Mouse (Mus musculus): ENCODE measurements around the gene Rnd2. TPM values are rescaled to one million over a fixed set of nuclear protein-coding genes. Genes with fewer than 3 reads are reported as not detected.
"Not testable (repeated sequence)": the region's sequence is repeated elsewhere in the genome, so short reads cannot be mapped to it uniquely, and the experiment has no call there.

Gene Rnd2
- polyA plus RNA-seq, 1 experiment from 2014 or later = 26.4 TPM

DNA sequence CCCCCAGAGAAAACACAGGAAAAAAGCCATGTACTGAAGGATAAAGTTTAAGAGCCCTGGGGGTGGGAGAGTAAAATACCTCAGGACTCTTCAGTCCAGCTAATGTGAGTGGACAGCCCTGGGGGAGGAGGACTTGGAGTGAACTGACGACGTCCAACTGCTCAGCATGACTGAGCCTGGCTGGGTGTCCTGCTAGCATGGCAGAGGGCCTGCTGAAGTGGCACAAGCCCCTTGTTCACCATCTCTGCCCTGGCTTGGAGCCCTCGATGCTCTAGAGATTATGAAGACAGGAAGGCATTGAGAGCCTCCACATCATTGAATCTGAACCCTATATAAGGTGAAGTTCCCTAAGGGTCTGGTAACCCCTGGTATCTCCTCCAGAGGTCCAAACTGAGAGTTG lies 7.1 kb downstream of the Rnd2 start:
- Histone ChIP-seq H3K9me3 (no peaks in the 10 kb centered on the region), H3K9ac (0 out of 2 replicates have a peak overlapping the region, but pooled peaks have one; percentile 19), H3K4me3 (no peak overlapping the region), H3K4me2 (no peak overlapping the region), H3K4me1 (peaks cover 43% of the 10 kb centered on the region), H3K27me3 (replicated peaks) (no peaks in the 10 kb centered on the region), H3K27ac (replicated peaks) (no peak overlapping the region), H3K36me3 (0 out of 2 replicates have a peak, but pooled peaks cover 6% of the 10 kb centered on the region)
- ATAC-seq (ENCODE audit: extremely low read depth, insufficient number of reproducible peaks, low FRiP score, low TSS enrichment) = no peak
- 46% methylated on average over 3 of the region's 3 CpGs for WGBS

DNA sequence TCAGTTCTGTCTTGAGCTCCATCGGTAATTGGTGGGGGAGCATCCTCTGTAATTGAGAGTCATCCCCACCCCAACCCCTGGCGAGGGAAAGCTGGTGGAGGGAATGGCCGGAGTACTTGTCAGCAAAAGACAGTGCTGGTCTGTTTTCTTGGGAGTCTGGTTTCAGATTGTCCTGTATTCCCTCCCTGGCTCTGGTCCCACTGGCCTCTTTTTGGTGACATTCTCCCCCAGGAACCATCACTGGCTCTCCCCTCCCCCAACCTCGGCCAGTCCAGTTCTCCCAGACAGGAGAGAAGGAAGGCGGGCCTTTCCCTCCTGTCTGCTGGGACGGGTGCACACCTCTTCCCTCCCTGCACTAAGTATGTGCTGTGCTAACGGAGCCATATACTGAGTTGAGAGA lies 7.5 kb downstream of the Rnd2 start:
- Histone ChIP-seq H3K4me1 (peaks cover 39% of the 10 kb centered on the region), H3K27ac (replicated peaks) (no peak overlapping the region), H3K36me3 (0 out of 2 replicates have a peak, but pooled peaks cover 6% of the 10 kb centered on the region), H3K4me2 (no peak overlapping the region), H3K9ac (no peak overlapping the region), H3K4me3 (no peak overlapping the region), H3K9me3 (no peaks in the 10 kb centered on the region), H3K27me3 (replicated peaks) (no peaks in the 10 kb centered on the region)
- ATAC-seq (ENCODE audit: extremely low read depth, insufficient number of reproducible peaks, low FRiP score, low TSS enrichment) = no peak
- 45% methylated on average over 7 of the region's 7 CpGs for WGBS

- H3K27me3 ChIP-seq (replicated peaks); H3K9ac ChIP-seq; H3K4me2 ChIP-seq; ATAC-seq (ENCODE audit: extremely low read depth, insufficient number of reproducible peaks, low FRiP score, low TSS enrichment); H3K27ac ChIP-seq (replicated peaks); H3K9me3 ChIP-seq; H3K36me3 ChIP-seq; H3K4me3 ChIP-seq: not testable (repeated sequence)
- H3K4me1 ChIP-seq = peaks cover 33% of the 10 kb centered on the region
- WGBS = 72% methylated on average over 1 of the region's 1 CpGs
Measured at GRCm38 (mm10) chr11:101473686-101474085, 8.9 kb downstream of the Rnd2 start.

DNA sequence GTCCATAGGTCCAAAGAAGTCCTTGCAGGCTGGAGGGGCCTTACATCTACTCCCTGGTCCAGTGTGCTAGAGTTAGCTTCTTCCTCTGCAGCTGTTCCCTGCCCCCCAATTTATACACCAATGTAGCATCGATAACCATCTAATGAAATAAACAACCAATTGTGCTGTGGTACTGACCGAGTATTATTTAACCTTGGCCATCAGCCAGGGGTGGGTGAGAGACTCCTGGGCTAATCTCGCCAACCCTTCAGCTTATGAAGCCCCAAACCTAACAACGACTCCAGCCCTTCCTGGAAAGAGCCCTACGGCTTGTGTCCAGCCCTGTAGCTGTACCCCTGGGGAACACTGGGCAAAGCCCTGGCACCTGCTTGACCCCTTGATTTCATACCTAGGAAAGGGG lies 9.5 kb downstream of the Rnd2 start:
- Histone ChIP-seq H3K4me2 (no peak overlapping the region), H3K9ac (no peak overlapping the region), H3K27ac (replicated peaks) (no peak overlapping the region), H3K36me3 (0 out of 2 replicates have a peak, but pooled peaks cover 6% of the 10 kb centered on the region), H3K4me1 (peaks cover 33% of the 10 kb centered on the region), H3K27me3 (replicated peaks) (no peaks in the 10 kb centered on the region), H3K4me3 (no peak overlapping the region), H3K9me3 (no peaks in the 10 kb centered on the region)
- 56% methylated on average over 5 of the region's 5 CpGs for WGBS
- no peak for ATAC-seq (ENCODE audit: extremely low read depth, insufficient number of reproducible peaks, low FRiP score, low TSS enrichment)

DNA sequence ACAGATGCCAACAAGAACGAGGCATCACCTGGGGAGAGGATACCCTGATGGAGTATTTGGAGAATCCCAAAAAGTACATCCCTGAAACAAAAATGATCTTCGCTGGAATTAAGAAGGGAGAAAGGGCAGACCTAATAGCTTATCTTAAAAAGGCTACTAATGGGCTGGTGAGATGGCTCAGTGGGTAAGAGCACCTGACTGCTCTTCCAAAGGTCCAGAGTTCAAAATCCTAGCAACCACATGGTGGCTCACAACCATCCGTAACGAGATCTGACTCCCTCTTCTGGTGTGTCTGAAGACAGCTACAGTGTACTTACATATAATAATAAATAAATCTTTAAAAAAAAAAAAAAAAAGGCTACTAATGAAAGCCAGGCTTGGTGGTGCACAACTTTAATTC lies 11.6 kb downstream of the Rnd2 start:
- not testable (repeated sequence) for H3K9me3 ChIP-seq; H3K4me2 ChIP-seq; ATAC-seq (ENCODE audit: extremely low read depth, insufficient number of reproducible peaks, low FRiP score, low TSS enrichment); H3K4me3 ChIP-seq; H3K27me3 ChIP-seq (replicated peaks); H3K9ac ChIP-seq; H3K36me3 ChIP-seq; H3K27ac ChIP-seq (replicated peaks)
- H3K4me1 ChIP-seq = peaks cover 47% of the 10 kb centered on the region
- 83% methylated on average over 4 of the region's 4 CpGs for WGBS

- ATAC-seq (ENCODE audit: extremely low read depth, insufficient number of reproducible peaks, low FRiP score, low TSS enrichment) = no peak
- WGBS = 51% methylated on average over 4 of the region's 4 CpGs
- Histone ChIP-seq H3K4me1 (peaks cover 46% of the 10 kb centered on the region), H3K36me3 (no peaks in the 10 kb centered on the region), H3K27me3 (replicated peaks) (no peaks in the 10 kb centered on the region), H3K4me3 (no peak overlapping the region), H3K9ac (no peak overlapping the region), H3K9me3 (no peaks in the 10 kb centered on the region), H3K4me2 (no peak overlapping the region), H3K27ac (replicated peaks) (no peak overlapping the region)
Measured at GRCm38 (mm10) chr11:101477194-101477551, 12.4 kb downstream of the Rnd2 start.

DNA sequence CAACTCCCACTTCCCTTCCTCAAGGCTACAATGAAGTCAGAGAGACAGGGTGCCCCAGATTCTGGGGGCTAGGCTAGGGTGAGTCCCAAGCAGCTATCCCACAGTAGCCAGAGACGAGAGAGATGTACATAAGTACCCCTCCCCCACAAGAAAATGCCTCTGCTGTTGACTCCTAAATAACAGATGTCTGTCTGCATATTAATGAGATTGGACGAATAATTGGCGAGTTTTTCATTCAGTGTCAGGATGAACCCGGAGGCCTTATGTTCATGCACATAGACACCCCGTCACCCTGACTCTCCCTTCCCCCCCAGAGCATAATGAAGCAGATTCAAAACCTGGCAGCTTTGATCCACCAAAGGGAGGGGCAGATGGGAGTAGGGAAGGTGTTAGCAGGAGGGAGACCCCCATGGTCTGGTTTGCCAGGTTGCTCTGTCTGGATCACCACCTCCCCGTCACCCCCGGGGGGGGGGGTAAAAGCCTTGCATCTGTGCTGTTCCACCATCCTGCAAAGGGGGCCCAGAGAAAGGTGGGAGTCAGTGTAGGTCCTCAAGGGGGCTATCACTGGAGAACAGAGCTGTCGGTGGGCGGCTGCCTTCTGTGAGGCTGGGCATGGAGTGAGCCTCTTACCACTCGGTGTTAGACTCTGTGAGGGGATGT lies 12.9 kb downstream of the Rnd2 start:
- Histone ChIP-seq H3K27me3 (replicated peaks) (no peaks in the 10 kb centered on the region), H3K4me2 (no peak overlapping the region), H3K27ac (replicated peaks) (no peak overlapping the region), H3K9ac (no peak overlapping the region), H3K4me1 (peaks cover 41% of the 10 kb centered on the region), H3K36me3 (no peaks in the 10 kb centered on the region), H3K4me3 (no peak overlapping the region), H3K9me3 (no peaks in the 10 kb centered on the region)
- WGBS = 63% methylated on average over 10 of the region's 10 CpGs
- no peak for ATAC-seq (ENCODE audit: extremely low read depth, insufficient number of reproducible peaks, low FRiP score, low TSS enrichment)

DNA sequence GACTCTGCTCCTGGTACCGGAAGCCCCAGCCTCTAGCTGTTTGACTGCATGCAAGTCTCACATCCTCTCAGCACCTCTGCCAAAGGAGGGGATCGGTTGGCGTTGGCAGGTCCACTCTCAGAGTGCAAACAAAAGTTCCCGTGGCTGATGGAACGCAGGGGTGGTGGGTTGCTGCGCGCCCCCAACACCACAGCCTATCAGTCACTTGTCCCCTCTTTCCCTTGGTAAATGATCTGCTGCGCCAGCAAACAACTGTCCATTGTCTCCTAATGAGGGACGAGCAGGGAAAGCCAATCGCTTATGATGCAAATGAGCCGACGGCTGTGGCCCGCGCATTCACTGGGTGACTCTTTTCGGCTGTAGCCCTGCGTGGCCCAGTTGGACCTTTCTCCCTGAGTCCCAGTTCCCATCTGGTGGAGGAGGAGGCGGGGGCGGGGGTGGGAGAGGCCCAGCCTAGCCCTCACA lies 14.4 kb downstream of the Rnd2 start:
- H3K27me3 ChIP-seq (replicated peaks) = no peaks in the 10 kb centered on the region
- H3K27ac ChIP-seq (replicated peaks) = no peak overlapping the region; the same call in 1 of the 2 replicates
- no peaks in the 10 kb centered on the region for H3K9me3 ChIP-seq
- WGBS = 8% methylated on average over 18 of the region's 18 CpGs
- H3K9ac ChIP-seq = peak overlapping the region; percentile 65
- H3K36me3 ChIP-seq = no peaks in the 10 kb centered on the region
- peak overlapping the region; percentile 18 for H3K4me3 ChIP-seq
- H3K4me2 ChIP-seq = peak overlapping the region; percentile 59
- H3K4me1 ChIP-seq = peaks cover 36% of the 10 kb centered on the region
- ATAC-seq (ENCODE audit: extremely low read depth, insufficient number of reproducible peaks, low FRiP score, low TSS enrichment) = no peak

DNA sequence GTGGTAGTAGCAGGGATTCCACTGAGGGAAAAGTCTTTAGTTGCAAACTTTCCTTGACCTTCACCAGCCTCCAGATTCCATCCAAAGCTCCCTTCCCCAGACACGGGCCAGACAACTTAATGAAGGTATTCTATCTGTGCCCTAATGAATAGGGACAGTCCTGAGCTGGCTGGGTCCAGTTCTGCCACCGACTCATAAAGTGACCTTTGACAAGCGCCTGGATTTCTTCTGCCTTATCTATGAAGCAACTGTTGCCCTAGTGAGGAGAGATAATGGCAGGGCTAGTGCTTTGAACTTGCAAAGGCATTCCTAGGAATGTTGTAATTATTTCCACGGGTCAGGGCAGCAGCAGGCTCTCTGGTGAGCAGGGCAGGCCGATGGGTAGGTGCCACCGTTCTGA lies 16.1 kb downstream of the Rnd2 start:
- Histone ChIP-seq H3K27me3 (replicated peaks) (no peaks in the 10 kb centered on the region), H3K36me3 (no peaks in the 10 kb centered on the region), H3K4me3 (no peak overlapping the region), H3K9me3 (no peaks in the 10 kb centered on the region), H3K9ac (no peak overlapping the region), H3K4me2 (peak overlapping the region; percentile 24), H3K4me1 (peaks cover 47% of the 10 kb centered on the region), H3K27ac (replicated peaks) (peak overlapping the region; percentile 81)
- ATAC-seq (ENCODE audit: extremely low read depth, insufficient number of reproducible peaks, low FRiP score, low TSS enrichment) = no peak
- 5% methylated on average over 6 of the region's 6 CpGs for WGBS

GRCm38 (mm10) chr11:101483804-101484203 lies 19.0 kb downstream of the Rnd2 start:
- Histone ChIP-seq H3K4me1 (peaks cover 52% of the 10 kb centered on the region), H3K27me3 (replicated peaks) (no peaks in the 10 kb centered on the region), H3K36me3 (peaks cover 19% of the 10 kb centered on the region), H3K27ac (replicated peaks) (no peak overlapping the region), H3K4me2 (no peak overlapping the region), H3K9me3 (no peaks in the 10 kb centered on the region), H3K9ac (no peak overlapping the region), H3K4me3 (no peak overlapping the region)
- no peak for ATAC-seq (ENCODE audit: extremely low read depth, insufficient number of reproducible peaks, low FRiP score, low TSS enrichment)
- WGBS = 41% methylated on average over 3 of the region's 3 CpGs

DNA sequence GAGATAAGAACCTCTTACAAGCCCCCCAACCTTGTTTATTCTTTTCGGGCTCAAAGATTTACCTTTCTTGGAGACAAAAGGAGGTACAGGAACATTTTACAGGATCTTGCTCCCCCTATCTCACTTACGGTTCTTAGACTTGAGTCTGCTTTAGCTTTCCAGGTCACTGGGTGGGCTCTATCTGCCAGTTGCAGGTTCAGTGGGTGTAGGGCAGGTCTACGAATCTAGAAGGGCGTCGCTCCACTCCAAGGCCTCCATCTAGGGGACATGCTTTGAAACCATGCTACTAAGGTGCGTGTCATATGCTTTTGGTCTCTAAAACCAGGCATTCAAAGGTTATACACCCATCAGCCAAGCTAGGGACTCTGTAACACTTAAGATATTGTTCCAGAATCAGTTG lies 19.4 kb downstream of the Rnd2 start:
- Histone ChIP-seq H3K4me1 (peaks cover 48% of the 10 kb centered on the region), H3K9ac (no peak overlapping the region), H3K27ac (replicated peaks) (no peak overlapping the region), H3K4me2 (no peak overlapping the region), H3K9me3 (no peaks in the 10 kb centered on the region), H3K36me3 (peaks cover 23% of the 10 kb centered on the region), H3K4me3 (no peak overlapping the region), H3K27me3 (replicated peaks) (no peaks in the 10 kb centered on the region)
- ATAC-seq (ENCODE audit: extremely low read depth, insufficient number of reproducible peaks, low FRiP score, low TSS enrichment) = no peak
- 67% methylated on average over 6 of the region's 6 CpGs for WGBS

DNA sequence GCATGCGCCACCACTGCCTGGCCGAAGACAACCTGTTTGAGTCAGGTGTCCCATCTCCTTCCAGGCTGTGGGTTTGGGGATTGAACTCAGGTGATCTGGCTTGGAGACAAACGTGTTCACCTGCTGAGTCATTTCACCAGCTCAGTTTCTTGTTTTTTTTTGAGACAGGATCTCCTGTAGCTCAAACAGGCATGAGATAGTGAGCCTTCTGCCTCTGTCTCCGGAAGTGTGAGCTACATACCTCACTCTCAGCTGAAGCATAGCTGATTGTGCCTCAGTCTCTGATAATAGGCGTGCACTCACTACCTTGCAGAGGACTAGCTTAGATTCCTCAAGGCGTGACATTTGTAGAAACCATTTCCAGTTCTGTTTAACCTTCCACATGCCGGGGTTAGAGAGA lies 20.0 kb downstream of the Rnd2 start:
- peaks cover 42% of the 10 kb centered on the region for H3K4me1 ChIP-seq
- H3K4me3 ChIP-seq = no peak overlapping the region
- no peaks in the 10 kb centered on the region for H3K27me3 ChIP-seq (replicated peaks)
- H3K27ac ChIP-seq (replicated peaks) = peak overlapping the region; percentile 66
- 56% methylated on average over 7 of the region's 7 CpGs for WGBS
- no peak for ATAC-seq (ENCODE audit: extremely low read depth, insufficient number of reproducible peaks, low FRiP score, low TSS enrichment)
- H3K9me3 ChIP-seq = no peaks in the 10 kb centered on the region
- H3K9ac ChIP-seq = no peak overlapping the region
- no peak overlapping the region for H3K4me2 ChIP-seq
- H3K36me3 ChIP-seq = peaks cover 29% of the 10 kb centered on the region

Data from heart, embryonic 13.5 days (tissue).